Mouse (Mus musculus) kidney, embryonic 16.5 days (tissue): Measurements from ENCODE around the gene Arhgdib. TPM values are rescaled to one million over a fixed set of nuclear protein-coding genes. Genes with fewer than 3 reads are reported as not detected.
A peak's percentile ranks its signal among the peaks of the same experiment; 100 is the strongest.
"Not testable (repeated sequence)": the region's sequence is repeated elsewhere in the genome, so short reads cannot be mapped to it uniquely, and the experiment has no call there.

Experiments used
- ATAC-seq: fragments of 200-750 bp; cut with Nextera tagmentation; 2 replicates; pipeline ENCODE4 v1.8.0; 2017; ENCODE audit warnings: moderate TSS enrichment; ENCODE audit not compliant: low FRiP score, low TSS enrichment
- H3K27ac ChIP-seq: fragments of 300-500 bp; sonication (generic); 2 replicates; pipeline ENCODE4 v1.5.1; 2014; ENCODE audit warnings: low read length
- H3K27me3 ChIP-seq: fragments of 300-500 bp; sonication (generic); 2 replicates; pipeline ENCODE4 v1.6.1; 2014; ENCODE audit warnings: low read length, control low read depth, mixed read lengths; ENCODE audit not compliant: insufficient read depth
- H3K36me3 ChIP-seq: fragments of 300-500 bp; sonication (generic); 2 replicates; pipeline ENCODE4 v1.6.1; 2014; ENCODE audit warnings: low read length, control low read depth, mixed read lengths; ENCODE audit not compliant: insufficient read depth
- H3K4me1 ChIP-seq: fragments of 300-500 bp; sonication (generic); 2 replicates; pipeline ENCODE4 v1.6.1; 2014; ENCODE audit warnings: low read length, control low read depth, mixed read lengths; ENCODE audit not compliant: insufficient read depth
- H3K4me2 ChIP-seq: fragments of 300-500 bp; sonication (generic); replicated peaks from 2 replicates; pipeline ENCODE4 v1.6.1; 2014; ENCODE audit warnings: low read depth, low read length
- H3K4me3 ChIP-seq: fragments of 300-500 bp; sonication (generic); 2 replicates; pipeline ENCODE4 v1.5.1; 2014; ENCODE audit warnings: mild to moderate bottlenecking, low read length
- H3K9ac ChIP-seq: fragments of 300-500 bp; sonication (generic); replicated peaks from 2 replicates; pipeline ENCODE4 v1.6.1; 2014; ENCODE audit warnings: low read length
- H3K9me3 ChIP-seq: fragments of 300-500 bp; sonication (generic); 2 replicates; pipeline ENCODE4 v1.6.1; 2016; ENCODE audit warnings: low read length, control low read depth
- WGBS: fragments of 180-500 bp; shearing (Covaris S2); extraction: QIAGEN DNeasy Blood & Tissue Kit; methylation state at CpG from one replicate; pipeline ENCODE4 v1.1.7; 2014; 5-methylcytosine and 5-hydroxymethylcytosine counted together
- polyA plus RNA-seq: library from polyadenylated mRNA; unstranded; fragments of >200 nt; fragmentation: Nextera tagmentation; extraction: Ambion mirVana; gene quantifications from 2 replicates; pipeline ENCODE4 v1.2.1, GENCODE M21; 2015

The Arhgdib gene
- polyA plus RNA-seq, 1 experiment from 2014 or later: 67.6 TPM

- no peak overlapping the region for H3K4me2 ChIP-seq
- ATAC-seq: no peak
- no peak overlapping the region for H3K9ac ChIP-seq
- no peak overlapping the region for H3K27ac ChIP-seq
- WGBS: 82% methylated on average over 23 of the region's 23 CpGs
- H3K4me3 ChIP-seq: no peak overlapping the region
- no peaks in the 10 kb centered on the region for H3K36me3 ChIP-seq
- H3K27me3 ChIP-seq: no peaks in the 10 kb centered on the region
- peaks cover 4% of the 10 kb centered on the region; the same call in 1 of the 2 replicates for H3K4me1 ChIP-seq
- H3K9me3 ChIP-seq: no peaks in the 10 kb centered on the region
Measured at GRCm38 (mm10) chr6:136979274-136980082, 37.8 kb upstream of the Arhgdib start.

DNA sequence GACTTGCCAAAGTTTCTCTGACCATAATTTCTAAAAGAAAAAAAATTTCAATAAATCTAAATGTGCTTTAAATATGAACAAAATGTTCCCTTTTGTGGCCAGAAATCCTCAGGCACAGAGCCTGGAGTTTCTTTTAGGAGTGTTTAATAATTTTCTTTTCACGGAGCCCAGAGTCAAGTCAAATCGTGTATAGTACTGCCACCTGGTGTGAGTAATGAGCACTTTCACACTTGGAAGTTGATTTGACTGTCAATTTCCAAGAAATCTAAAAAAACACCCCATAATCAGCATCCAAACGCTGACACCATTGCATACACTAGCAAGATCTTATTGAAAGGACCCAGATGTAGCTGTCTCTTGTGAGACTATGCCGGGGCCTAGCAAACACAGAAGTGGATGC, 27.2 kb upstream of the Arhgdib start:
- not testable (repeated sequence) for H3K9ac ChIP-seq, H3K36me3 ChIP-seq, ATAC-seq, H3K27me3 ChIP-seq, H3K27ac ChIP-seq, H3K4me2 ChIP-seq, H3K4me1 ChIP-seq, H3K4me3 ChIP-seq, H3K9me3 ChIP-seq
- WGBS: 11% methylated on average over 3 of the region's 4 CpGs

GRCm38 (mm10) chr6:136967466-136967865, 25.8 kb upstream of the Arhgdib start:
- no peak for ATAC-seq

DNA sequence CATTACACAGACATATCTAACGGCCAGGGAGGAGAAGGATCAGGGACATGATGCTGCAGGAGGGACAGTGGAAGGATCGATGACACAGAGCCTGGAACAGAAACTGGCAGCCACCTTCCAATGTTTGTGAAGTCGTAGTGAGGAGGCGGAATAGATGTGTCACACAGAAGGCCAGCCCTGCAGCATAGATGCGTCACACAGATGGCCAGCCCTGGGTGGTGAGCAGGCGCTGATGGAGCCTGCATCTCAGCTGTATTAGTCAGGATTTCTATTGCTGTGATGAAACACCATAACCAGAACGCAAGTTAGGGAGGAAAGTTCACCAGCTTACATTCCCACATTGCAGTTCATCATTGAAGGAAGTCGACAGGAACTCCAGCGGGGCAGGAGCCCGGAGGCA, 24.2 kb upstream of the Arhgdib start:
- ATAC-seq: no peak
- H3K27me3 ChIP-seq: no peaks in the 10 kb centered on the region
- H3K9ac ChIP-seq: no peak overlapping the region
- H3K4me2 ChIP-seq: no peak overlapping the region
- no peaks in the 10 kb centered on the region for H3K9me3 ChIP-seq
- H3K36me3 ChIP-seq: no peaks in the 10 kb centered on the region
- H3K4me1 ChIP-seq: no peaks in the 10 kb centered on the region
- 60% methylated on average over 10 of the region's 10 CpGs for WGBS
- no peak overlapping the region for H3K4me3 ChIP-seq
- no peak overlapping the region for H3K27ac ChIP-seq

More at GRCm38 (mm10) chr6:136967466-136967865, 25.8 kb upstream of the Arhgdib start:
- Histone ChIP-seq H3K9ac (no peak overlapping the region), H3K4me3 (no peak overlapping the region), H3K27ac (no peak overlapping the region), H3K27me3 (no peaks in the 10 kb centered on the region), H3K4me1 (no peaks in the 10 kb centered on the region), H3K9me3 (no peaks in the 10 kb centered on the region), H3K36me3 (no peaks in the 10 kb centered on the region), H3K4me2 (no peak overlapping the region)
- 66% methylated on average over 4 of the region's 4 CpGs for WGBS

- no peak for ATAC-seq
- no peak overlapping the region for H3K9ac ChIP-seq
- H3K9me3 ChIP-seq: no peaks in the 10 kb centered on the region
- H3K4me3 ChIP-seq: no peak overlapping the region
- no peak overlapping the region for H3K27ac ChIP-seq
- no peaks in the 10 kb centered on the region for H3K36me3 ChIP-seq
- no peaks in the 10 kb centered on the region for H3K27me3 ChIP-seq
- no peak overlapping the region for H3K4me2 ChIP-seq
- 72% methylated on average over 13 of the region's 13 CpGs for WGBS
- H3K4me1 ChIP-seq: peaks cover 7% of the 10 kb centered on the region; the same call in 1 of the 2 replicates
Measured at GRCm38 (mm10) chr6:136964609-136965510, 23.2 kb upstream of the Arhgdib start.

DNA sequence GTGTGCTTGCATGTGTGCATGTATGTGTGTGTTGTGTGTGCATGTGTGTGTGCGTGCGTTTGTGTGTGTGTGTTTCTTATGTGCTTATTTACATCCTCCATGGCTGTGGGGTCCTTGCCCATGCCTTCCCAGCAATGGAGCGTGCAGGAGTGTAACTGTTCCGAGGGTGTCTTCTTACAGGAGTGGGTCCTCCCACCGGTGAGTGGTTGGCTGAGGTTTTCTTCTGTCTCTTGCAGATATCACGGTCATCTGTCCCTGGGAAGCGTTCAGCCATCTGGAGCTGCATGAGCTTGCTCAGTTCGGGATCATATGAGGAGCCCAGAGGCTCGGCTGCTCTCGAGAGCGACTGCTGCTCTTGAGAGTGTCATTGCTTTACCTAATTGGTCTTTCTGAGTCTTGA, 21.3 kb upstream of the Arhgdib start:
- ATAC-seq: peak; percentile 64
- Histone ChIP-seq H3K27me3 (no peaks in the 10 kb centered on the region), H3K36me3 (no peaks in the 10 kb centered on the region), H3K27ac (no peak overlapping the region), H3K4me2 (no peak overlapping the region), H3K9ac (no peak overlapping the region), H3K9me3 (no peaks in the 10 kb centered on the region), H3K4me3 (no peak overlapping the region), H3K4me1 (peaks cover 17% of the 10 kb centered on the region)
- WGBS: 47% methylated on average over 11 of the region's 11 CpGs

DNA sequence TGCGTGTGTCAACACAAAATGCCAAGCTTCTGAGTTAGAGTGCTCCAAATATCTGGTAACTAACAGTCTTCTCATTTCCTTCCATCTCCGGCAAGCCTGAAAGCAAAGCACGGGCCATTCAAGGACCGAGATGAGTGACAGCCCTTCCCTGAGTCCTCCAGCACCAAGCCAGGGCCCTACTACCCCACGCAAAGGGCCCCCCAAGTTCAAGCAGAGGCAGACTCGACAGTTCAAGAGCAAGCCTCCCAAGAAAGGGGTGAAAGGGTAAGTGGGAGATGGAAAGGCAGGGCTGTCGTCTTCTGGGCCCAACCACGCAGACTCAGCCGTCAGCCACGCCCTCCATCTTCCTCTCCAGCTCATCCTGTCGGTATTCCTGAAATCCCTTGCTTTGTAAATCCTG, 17.4 kb upstream of the Arhgdib start:
- H3K4me3 ChIP-seq: no peak overlapping the region
- 50% methylated on average over 11 of the region's 11 CpGs for WGBS
- no peaks in the 10 kb centered on the region for H3K9me3 ChIP-seq
- H3K4me1 ChIP-seq: peaks cover 28% of the 10 kb centered on the region
- H3K9ac ChIP-seq: no peak overlapping the region
- ATAC-seq: no peak
- H3K27ac ChIP-seq: no peak overlapping the region
- no peaks in the 10 kb centered on the region for H3K36me3 ChIP-seq
- H3K27me3 ChIP-seq: no peaks in the 10 kb centered on the region
- H3K4me2 ChIP-seq: no peak overlapping the region

GRCm38 (mm10) chr6:136957062-136957461, 15.4 kb upstream of the Arhgdib start:
- H3K36me3 ChIP-seq: no peaks in the 10 kb centered on the region
- 15% methylated on average over 7 of the region's 7 CpGs for WGBS
- no peaks in the 10 kb centered on the region for H3K9me3 ChIP-seq
- H3K4me3 ChIP-seq: no peak overlapping the region
- H3K4me2 ChIP-seq: no peak overlapping the region
- no peak overlapping the region for H3K27ac ChIP-seq
- H3K9ac ChIP-seq: no peak overlapping the region
- peaks cover 28% of the 10 kb centered on the region for H3K4me1 ChIP-seq
- H3K27me3 ChIP-seq: no peaks in the 10 kb centered on the region
- peak; percentile 94 for ATAC-seq

- Histone ChIP-seq H3K4me3 (no peak overlapping the region), H3K9me3 (no peaks in the 10 kb centered on the region), H3K27me3 (no peaks in the 10 kb centered on the region), H3K27ac (no peak overlapping the region), H3K4me2 (no peak overlapping the region), H3K4me1 (peaks cover 25% of the 10 kb centered on the region), H3K36me3 (no peaks in the 10 kb centered on the region), H3K9ac (no peak overlapping the region)
- no peak for ATAC-seq
- 58% methylated on average over 3 of the region's 3 CpGs for WGBS
Measured at GRCm38 (mm10) chr6:136955240-136955639, 13.5 kb upstream of the Arhgdib start.

DNA sequence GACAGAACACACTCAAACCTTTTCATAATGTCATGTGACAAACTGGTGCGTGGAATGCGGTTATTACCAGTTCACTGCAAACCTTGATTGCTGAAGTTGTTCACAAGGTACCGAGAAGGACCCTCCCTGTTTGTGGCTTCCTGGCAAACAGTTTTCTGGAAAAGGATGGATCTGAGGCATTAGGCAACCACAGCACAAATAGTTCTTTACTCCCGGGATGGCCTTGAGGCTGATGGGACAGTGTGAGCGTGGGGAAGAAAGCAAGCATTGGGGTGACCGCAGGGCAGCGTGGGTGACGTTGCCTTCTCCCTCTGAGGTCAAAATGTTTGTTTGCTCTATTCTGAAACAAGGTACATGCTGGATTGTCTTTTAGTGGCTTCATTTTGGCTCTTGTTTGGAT, 13.0 kb upstream of the Arhgdib start:
- Histone ChIP-seq H3K9ac (no peak overlapping the region), H3K36me3 (no peaks in the 10 kb centered on the region), H3K27ac (no peak overlapping the region), H3K9me3 (no peaks in the 10 kb centered on the region), H3K27me3 (no peaks in the 10 kb centered on the region), H3K4me1 (peaks cover 20% of the 10 kb centered on the region), H3K4me2 (no peak overlapping the region), H3K4me3 (no peak overlapping the region)
- no peak for ATAC-seq
- 83% methylated on average over 8 of the region's 8 CpGs for WGBS
